Mouse (Mus musculus) C2C12 (cell line): ENCODE results near the gene Kdr.

Experiments
- CTCF ChIP-seq: IDR thresholded peaks from one replicate; pipeline ENCODE4 v1.5.1; 2011; ENCODE audit not compliant: control insufficient read depth, insufficient read depth, insufficient read length
- MAX ChIP-seq: IDR thresholded peaks from one replicate; pipeline ENCODE4 v1.6.1; 2011; ENCODE audit warnings: mild to moderate bottlenecking, control low read depth
- MYOG ChIP-seq: IDR thresholded peaks from one replicate; pipeline ENCODE4 v1.6.1; 2011; ENCODE audit not compliant: control insufficient read depth, insufficient read length; ENCODE audit errors: extremely low read depth

DNA sequence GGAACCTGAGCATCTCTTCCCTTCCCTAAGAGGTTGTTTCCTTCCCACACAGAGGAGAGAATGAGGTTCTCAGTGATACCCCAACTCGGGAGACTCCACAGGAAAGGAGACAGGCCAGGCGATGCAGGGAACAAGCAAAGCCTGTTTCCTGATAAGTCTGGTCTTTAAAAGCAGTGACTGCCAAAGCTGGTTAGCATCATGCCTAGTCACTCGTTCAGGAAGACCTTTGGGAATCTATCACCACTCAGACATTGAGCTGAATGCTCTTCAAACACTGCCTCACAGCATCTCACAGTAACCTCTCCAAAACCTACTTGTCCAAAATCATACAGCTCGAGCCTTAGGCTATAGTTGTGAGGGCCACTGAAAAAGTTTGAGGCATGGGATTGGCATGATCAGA is 40.2 kb downstream of the Kdr start:
- TF ChIP-seq CTCF (no peak), MAX (no peak), MYOG (no peak)
